ENCODE assay signal across 14 mouse cellular contexts in the genomic region with DNA sequence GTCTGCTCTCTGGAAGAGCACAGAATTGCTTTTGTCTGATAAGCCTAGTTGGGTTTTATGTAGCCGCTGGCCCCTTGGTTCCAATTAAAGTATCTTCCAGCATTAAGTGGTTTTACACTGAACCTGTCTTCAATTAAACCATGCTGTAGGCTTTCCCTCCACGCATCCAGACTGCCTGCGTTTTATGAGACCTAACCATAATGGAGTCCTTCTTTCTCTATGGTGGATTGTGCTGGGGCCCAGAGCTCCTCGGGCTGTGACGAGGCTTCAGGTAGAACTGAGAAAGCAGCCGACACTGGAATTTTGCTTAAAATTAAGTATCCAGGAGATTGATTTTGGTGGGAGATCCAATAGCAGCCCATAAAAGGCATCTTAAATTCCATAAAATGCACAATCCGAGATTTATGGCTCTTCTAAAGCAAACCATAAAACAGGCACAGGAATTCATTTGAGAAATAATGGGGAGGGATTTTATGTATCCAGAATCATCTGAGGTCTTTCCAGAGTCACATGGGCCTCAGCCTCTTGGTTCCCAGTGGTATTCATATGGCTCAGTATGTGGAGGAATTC.
"Had no signal": no experiment of that assay in that cellular context is flagged by ENCODE, and none has a peak within 500 bp of the region (broad histone marks: within the 10 kb centered on the region; RNA-seq: fewer than 3 reads in every experiment).

No protein-coding gene starts in this region.

- H3K27me3 ChIP-seq: liver, embryonic 13.5 days; lung, embryonic 15.5 days; midbrain, embryonic 12.5 days had no signal

- H3K36me3 ChIP-seq: liver, embryonic 13.5 days; lung, embryonic 15.5 days; midbrain, embryonic 12.5 days had no signal

- DNase-seq: kidney, adult 11 months; kidney, adult 9 months; kidney, postnatal 14 days; liver; liver, embryonic 13.5 days; liver, postnatal 0 days; lung, postnatal 14 days; right cerebral cortex, postnatal 14 days; thymus, adult 18-20 months; thymus, postnatal 14 days had no signal

- H3K27ac ChIP-seq: liver, embryonic 13.5 days; lung, embryonic 15.5 days; macrophage; midbrain, embryonic 12.5 days; stomach, postnatal 0 days had no signal

- H3K4me2 ChIP-seq: liver, embryonic 13.5 days; lung, embryonic 15.5 days; midbrain, embryonic 12.5 days had no signal

- H3K9ac ChIP-seq: liver, embryonic 13.5 days; liver, postnatal 0 days; lung, embryonic 15.5 days; midbrain, embryonic 12.5 days had no signal

- H3K9me3 ChIP-seq: liver, embryonic 13.5 days; lung, embryonic 15.5 days; midbrain, embryonic 12.5 days had no signal

- ATAC-seq: liver, postnatal 0 days had no signal

- H3K4me1 ChIP-seq: liver, embryonic 13.5 days; lung, embryonic 15.5 days; midbrain, embryonic 12.5 days had no signal

- H3K4me3 ChIP-seq: liver, embryonic 13.5 days; lung, embryonic 15.5 days; midbrain, embryonic 12.5 days had no signal
